Mouse (Mus musculus) cortical plate, adult 2 months (tissue): Measurements from ENCODE around the gene Efcc1. TPM values are rescaled to one million over a fixed set of nuclear protein-coding genes. Genes with fewer than 3 reads are reported as not detected.

Experiments used
- H3K27ac ChIP-seq: fragments of 200-500 bp; 2 replicates; pipeline ENCODE4 v1.5.1; 2012; ENCODE audit warnings: low read length, control low read depth, inconsistent platforms; ENCODE audit not compliant: insufficient read depth
- H3K4me1 ChIP-seq: fragments of 200-500 bp; 2 replicates; pipeline ENCODE4 v1.6.1; 2011; ENCODE audit warnings: low read length; ENCODE audit not compliant: control insufficient read depth, insufficient read depth
- H3K4me3 ChIP-seq: fragments of 200-500 bp; 2 replicates; pipeline ENCODE4 v1.5.1; 2011; ENCODE audit warnings: mild to moderate bottlenecking, low read length, control low read depth; ENCODE audit not compliant: insufficient read depth
- CTCF ChIP-seq: fragments of 200-500 bp; IDR thresholded peaks from 2 replicates; pipeline ENCODE4 v1.5.1; 2011; ENCODE audit warnings: mild to moderate bottlenecking, control low read depth, low read length; ENCODE audit not compliant: insufficient read depth; ENCODE audit errors: extremely low read depth
- POLR2A ChIP-seq: fragments of 200-500 bp; IDR thresholded peaks from 2 replicates; pipeline ENCODE4 v1.6.1; 2011; ENCODE audit warnings: mild to moderate bottlenecking, low read length, control low read depth; ENCODE audit not compliant: insufficient read depth; ENCODE audit errors: extremely low read depth
- polyA plus RNA-seq: library from polyadenylated mRNA; depleted of rRNA; stranded (reverse); fragments of >200 nt; gene quantifications from 2 replicates; pipeline ENCODE4 v1.2.3, GENCODE M21; 2012

The Efcc1 gene
- polyA plus RNA-seq, 1 experiment = 6.7 TPM

DNA sequence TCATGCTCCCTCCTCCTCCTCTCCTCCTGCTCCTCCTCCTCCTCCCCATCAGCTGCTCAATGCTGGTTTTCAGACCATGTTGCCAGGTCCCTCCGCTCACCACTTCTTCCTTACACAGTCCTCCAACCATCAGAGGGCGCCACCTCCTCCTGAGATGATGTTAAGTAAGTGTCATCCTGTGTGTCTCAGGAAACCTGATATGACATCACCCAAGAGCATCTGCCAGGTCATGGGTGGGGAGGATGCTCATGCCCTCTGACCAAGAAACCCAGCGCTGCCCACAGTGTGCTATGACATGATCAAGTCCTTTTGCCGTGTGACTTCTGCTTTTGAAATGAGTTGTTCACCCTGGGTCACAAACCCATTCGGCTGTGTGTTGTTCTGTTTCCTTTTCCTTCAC, 12.1 kb downstream of the Efcc1 start:
- no peak overlapping the region for H3K4me3 ChIP-seq
- H3K27ac ChIP-seq = no peak overlapping the region
- TF ChIP-seq CTCF (no peak), POLR2A (no peak)
- no peaks in the 10 kb centered on the region for H3K4me1 ChIP-seq

DNA sequence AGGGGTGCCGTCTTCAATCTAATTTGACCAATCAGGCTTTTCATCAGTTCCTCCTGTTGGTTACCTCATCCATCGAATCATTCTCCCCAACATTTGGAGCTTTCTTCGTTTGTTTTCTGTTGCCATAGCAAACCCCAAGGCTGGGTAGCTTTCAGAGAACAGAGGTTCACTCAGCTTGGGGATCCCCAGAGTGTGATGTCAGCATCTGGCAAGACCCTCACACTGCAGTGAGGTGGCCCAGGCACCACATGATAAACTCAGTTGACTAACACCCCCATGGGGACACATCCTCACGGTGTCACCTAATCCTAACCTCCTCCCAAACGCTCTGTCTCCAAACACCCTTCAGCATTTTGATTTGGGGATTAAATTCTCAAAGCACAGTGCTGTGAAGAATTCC, 12.6 kb downstream of the Efcc1 start:
- H3K4me3 ChIP-seq = no peak overlapping the region

GRCm38 (mm10) chr6:87744632-87745031, 14.0 kb downstream of the Efcc1 start:
- no peaks in the 10 kb centered on the region for H3K4me1 ChIP-seq
- TF ChIP-seq POLR2A = no peak
- TF ChIP-seq CTCF = no peak
- no peak overlapping the region for H3K27ac ChIP-seq
- H3K4me3 ChIP-seq = no peak overlapping the region

More for the DNA sequence above, 12.6 kb downstream of the Efcc1 start:
- Histone ChIP-seq H3K4me1 (no peaks in the 10 kb centered on the region), H3K27ac (no peak overlapping the region)
- TF ChIP-seq POLR2A (no peak), CTCF (no peak)

- H3K4me3 ChIP-seq = no peak overlapping the region
- H3K4me1 ChIP-seq = no peaks in the 10 kb centered on the region
- TF ChIP-seq CTCF (no peak), POLR2A (no peak)
- H3K27ac ChIP-seq = no peak overlapping the region
These were observed 14.6 kb downstream of the Efcc1 start for GRCm38 (mm10) chr6:87745301-87745700.

DNA sequence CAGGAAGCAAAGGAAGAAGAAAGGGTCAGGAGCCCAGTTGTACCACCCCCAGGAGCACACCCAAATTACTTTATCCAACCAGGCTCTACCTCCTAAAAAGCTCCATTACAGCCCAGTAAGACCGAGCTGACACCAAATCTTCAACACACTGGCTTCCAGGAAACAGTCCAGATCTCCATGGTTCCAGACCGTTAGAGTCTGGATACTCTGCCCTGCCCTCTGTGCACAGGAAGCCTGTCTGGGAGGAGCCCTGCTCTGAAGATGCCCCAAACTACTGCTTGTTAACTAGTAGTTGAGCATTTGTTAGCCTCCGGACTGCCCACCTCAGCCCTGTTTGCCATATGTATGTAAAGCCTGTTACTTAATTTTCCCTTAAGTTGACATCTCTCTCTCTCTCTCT, 15.4 kb downstream of the Efcc1 start:
- Histone ChIP-seq H3K4me1 (no peaks in the 10 kb centered on the region), H3K27ac (no peak overlapping the region), H3K4me3 (no peak overlapping the region)
- TF ChIP-seq CTCF (no peak), POLR2A (no peak)

DNA sequence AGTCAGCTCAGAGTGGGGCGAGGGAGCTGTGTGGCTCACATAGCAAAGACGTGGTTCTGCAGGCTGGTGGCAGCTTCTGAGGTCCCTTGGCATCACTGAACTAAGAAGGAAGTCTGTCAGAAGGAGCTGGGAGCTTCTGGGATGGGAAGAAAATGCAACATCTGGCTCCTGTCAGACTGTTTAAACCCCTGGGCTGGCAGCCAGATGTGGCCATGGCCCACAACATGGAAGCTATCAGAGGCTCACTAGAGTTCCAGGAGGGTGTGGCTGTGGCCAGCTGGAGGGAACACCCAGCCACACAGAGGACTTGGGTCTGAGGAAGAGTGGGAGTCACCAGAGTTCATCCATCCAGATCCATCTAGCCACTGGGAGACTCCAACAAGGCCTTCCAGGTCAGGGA, 16.2 kb downstream of the Efcc1 start:
- H3K4me1 ChIP-seq = no peaks in the 10 kb centered on the region
- TF ChIP-seq POLR2A (no peak), CTCF (no peak)
- H3K27ac ChIP-seq = no peak overlapping the region
- H3K4me3 ChIP-seq = no peak overlapping the region

GRCm38 (mm10) chr6:87748078-87748477, 17.4 kb downstream of the Efcc1 start:
- no peak overlapping the region for H3K4me3 ChIP-seq
- no peak overlapping the region for H3K27ac ChIP-seq
- TF ChIP-seq CTCF (no peak), POLR2A (no peak)
- H3K4me1 ChIP-seq = no peaks in the 10 kb centered on the region

- no peak for TF ChIP-seq POLR2A
- TF ChIP-seq CTCF = no peak
- Histone ChIP-seq H3K4me3 (no peak overlapping the region), H3K27ac (no peak overlapping the region), H3K4me1 (no peaks in the 10 kb centered on the region)
These were observed 17.9 kb downstream of the Efcc1 start for GRCm38 (mm10) chr6:87748531-87748930.

DNA sequence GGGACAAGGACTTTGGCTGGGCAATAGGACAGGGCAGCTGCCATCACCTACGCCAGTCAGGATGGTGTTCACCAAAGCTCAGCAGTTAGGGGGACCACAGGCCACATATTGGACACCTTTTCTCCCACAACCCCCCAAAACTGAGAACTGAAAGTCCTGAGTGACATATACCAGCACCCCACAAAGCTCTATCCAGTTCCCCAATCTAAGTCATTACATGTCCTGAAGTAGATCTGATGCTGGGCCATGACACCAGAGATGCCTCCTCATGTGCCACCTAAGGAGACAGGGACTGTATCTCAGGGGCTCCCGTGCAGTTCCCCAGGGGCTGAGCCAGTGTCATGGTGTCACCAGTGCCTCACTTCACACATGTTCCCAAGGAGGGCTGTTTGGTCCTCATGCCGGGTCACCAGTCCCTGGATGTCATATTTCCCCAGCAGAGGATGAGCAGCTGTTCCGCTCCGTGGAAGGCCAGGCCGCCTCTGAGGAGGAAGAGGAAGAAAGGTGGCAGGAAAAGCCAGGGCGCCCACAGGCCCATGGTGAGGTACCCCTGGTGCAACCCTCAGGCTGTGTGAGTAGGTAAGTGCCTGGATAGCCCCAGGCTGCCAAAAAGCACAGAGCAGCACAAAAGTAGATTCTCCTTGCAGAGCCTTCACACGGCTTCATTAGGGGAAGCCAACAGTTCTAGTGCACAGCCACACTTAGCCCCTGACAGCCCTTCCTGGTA, 19.7 kb downstream of the Efcc1 start:
- Histone ChIP-seq H3K4me3 (no peak overlapping the region), H3K27ac (no peak overlapping the region), H3K4me1 (no peaks in the 10 kb centered on the region)
- TF ChIP-seq POLR2A = no peak
- TF ChIP-seq CTCF = no peak

GRCm38 (mm10) chr6:87751574-87751973, 20.9 kb downstream of the Efcc1 start:
- TF ChIP-seq CTCF (no peak), POLR2A (no peak)
- Histone ChIP-seq H3K4me1 (no peaks in the 10 kb centered on the region), H3K4me3 (no peak overlapping the region), H3K27ac (no peak overlapping the region)

DNA sequence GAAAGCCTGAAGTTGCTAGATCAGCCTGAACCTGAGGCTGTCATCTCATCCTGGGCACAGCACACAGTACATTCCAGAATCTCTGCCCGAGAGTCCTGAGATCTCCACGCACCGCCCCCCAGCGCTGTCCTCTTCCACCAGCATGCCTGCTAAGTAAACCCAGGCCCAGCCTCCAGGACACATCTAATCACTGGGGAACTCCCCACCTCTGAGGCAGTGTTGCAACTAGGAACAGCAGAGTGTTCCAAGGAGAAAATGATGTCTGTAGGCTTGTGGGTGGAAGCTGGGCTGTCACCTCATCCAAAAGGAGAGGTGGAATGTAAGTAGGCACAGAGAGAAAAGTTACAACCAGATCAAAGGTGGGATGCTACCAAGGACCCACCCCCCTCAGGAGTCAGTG, 24.5 kb downstream of the Efcc1 start:
- Histone ChIP-seq H3K4me1 (no peaks in the 10 kb centered on the region), H3K4me3 (no peak overlapping the region), H3K27ac (no peak overlapping the region)
- TF ChIP-seq POLR2A = no peak
- TF ChIP-seq CTCF = no peak
